Mouse (Mus musculus): ENCODE data around the gene Cdkl5. TPM values are rescaled to one million over a fixed set of nuclear protein-coding genes. Genes with fewer than 3 reads are reported as not detected.
"Not testable (repeated sequence)": the region's sequence is repeated elsewhere in the genome, so short reads cannot be mapped to it uniquely, and the experiment has no call there.

Cdkl5 gene
- total RNA-seq, 1 experiment from 2014 or later: not detected

GRCm38 (mm10) chrX:160930656-160931055 is 63.8 kb downstream of the Cdkl5 start:
- no peak for ATAC-seq (replicated peaks; ENCODE audit: insufficient number of reproducible peaks, low FRiP score, low TSS enrichment, poor library complexity, severe bottlenecking)

DNA sequence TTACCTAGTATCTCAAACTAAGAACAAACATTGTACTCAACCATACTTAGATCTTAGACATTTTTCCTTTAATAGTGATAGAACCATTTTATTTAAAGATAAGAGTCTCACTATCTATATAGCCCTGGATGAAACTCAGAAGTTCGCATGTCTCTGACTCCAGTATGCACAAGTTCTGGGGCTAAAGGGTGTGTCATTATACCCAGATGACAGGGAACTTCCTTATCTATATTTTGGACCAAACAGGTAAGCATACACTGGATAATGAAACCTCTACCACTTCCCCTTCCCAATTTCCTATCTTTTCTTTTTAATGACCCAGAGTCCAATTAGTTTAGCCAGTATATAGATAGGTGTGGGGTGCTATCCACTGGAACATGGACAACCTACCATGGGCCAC is 65.6 kb downstream of the Cdkl5 start:
- no peak for ATAC-seq (replicated peaks; ENCODE audit: insufficient number of reproducible peaks, low FRiP score, low TSS enrichment, poor library complexity, severe bottlenecking)

DNA sequence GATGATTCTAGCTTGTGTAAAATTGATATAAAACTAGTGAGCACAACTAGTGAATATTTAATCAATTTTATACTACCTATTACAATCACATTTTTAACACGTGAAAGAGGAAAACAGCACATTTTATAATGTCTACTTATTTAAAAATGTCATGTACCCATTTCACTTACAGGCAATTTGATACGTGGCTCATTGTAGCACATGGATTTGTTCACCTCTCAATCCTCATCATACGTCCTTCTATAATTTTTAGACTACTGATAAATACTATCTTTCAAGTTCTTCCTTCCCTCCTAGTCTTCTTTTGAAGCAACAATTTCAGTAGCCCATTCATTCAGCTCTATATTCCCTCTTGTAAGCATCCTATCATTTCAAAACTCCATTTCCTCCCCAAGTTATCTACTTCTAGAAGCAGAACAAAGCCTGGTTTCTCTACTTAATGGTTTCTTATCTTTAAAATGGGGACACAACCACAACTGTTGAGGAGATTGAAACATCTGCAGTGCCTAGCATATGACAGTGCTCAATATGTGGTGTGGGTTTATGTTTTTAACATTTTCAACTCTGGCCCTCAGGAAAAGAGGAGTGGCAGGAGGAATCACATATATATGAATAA is 75.4 kb downstream of the Cdkl5 start:
- ATAC-seq (replicated peaks; ENCODE audit: insufficient number of reproducible peaks, low FRiP score, low TSS enrichment, poor library complexity, severe bottlenecking): no peak

DNA sequence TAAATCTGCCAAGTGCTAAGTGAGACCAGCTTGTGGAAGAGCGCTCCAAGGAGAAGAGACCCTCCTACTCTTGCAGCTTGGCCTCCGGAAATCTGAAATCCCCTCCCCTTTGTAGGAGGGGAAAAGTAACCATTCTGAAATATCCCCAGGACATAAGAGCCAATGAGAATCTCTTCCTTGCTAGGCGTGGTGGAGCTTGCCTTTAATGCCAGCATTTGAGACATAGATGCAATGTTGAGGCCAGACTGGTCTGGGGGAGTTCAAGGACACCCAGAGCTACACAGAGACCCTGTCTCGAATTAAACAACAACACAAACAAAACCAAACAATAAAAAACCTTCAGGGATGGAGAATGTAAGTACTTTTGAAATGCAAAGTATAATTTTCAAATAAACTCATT is 87.6 kb downstream of the Cdkl5 start, which contains the start of gene Gja6:
Gja6 (minus strand) TSS at position 101 of the 400 bp plus-strand sequence.
- ATAC-seq (replicated peaks; ENCODE audit: insufficient number of reproducible peaks, low FRiP score, low TSS enrichment, poor library complexity, severe bottlenecking): no peak

DNA sequence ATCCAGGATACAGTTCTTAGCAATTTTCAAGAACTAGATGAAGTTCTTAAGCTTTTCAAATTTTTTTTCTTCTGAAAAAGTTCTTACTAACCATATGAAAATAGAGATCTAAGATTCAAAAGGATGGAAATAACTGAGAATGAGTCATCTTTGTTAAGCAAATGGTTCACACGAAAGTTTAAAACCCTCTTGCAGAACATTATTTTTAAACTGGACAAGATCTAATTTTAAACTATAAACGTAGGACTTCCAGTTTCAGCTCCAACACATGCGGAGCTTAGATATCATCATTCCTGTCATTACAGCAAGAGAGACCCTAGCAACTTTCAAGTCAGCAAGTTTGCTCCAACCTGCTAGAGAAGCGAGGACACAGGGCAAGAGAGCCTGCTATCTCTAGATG is 88.0 kb downstream of the Cdkl5 start:
- ATAC-seq (replicated peaks; ENCODE audit: insufficient number of reproducible peaks, low FRiP score, low TSS enrichment, poor library complexity, severe bottlenecking): no peak

- no peak for ATAC-seq (replicated peaks; ENCODE audit: insufficient number of reproducible peaks, low FRiP score, low TSS enrichment, poor library complexity, severe bottlenecking)
Measured at GRCm38 (mm10) chrX:160905913-160906312, 88.6 kb downstream of the Cdkl5 start.

DNA sequence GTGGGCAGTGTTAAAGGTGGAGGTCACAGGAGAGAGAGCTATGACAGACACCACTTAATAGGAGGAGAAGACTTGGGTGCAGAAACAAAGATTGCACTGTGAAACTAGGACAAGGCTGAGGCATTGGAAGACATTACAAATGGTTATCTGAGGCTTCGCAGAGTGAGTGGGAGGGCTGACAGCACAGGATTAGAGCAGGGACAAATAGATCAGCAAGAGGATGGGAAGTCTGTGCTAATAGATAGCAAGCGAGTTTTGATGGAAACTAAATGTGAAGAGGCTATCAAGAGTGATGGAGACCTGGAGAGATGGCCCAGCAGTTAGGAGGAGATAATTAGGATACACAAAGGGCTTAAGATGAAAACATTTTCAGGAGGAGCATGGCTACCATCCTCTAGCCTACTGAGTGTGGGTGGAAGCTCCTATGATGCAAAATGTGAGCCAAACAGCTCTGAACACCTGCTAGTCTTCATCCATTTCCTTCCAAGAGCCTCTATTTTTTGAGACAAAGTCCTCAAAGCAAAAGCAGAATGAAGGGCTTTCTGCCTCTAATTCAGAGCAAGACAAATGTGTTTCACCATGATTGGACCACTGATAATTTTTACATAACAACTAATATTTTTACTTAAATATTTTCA is 89.3 kb downstream of the Cdkl5 start:
- ATAC-seq (replicated peaks; ENCODE audit: insufficient number of reproducible peaks, low FRiP score, low TSS enrichment, poor library complexity, severe bottlenecking): no peak

GRCm38 (mm10) chrX:160901118-160901517 is 93.4 kb downstream of the Cdkl5 start:
- no peak for ATAC-seq (replicated peaks; ENCODE audit: insufficient number of reproducible peaks, low FRiP score, low TSS enrichment, poor library complexity, severe bottlenecking)

DNA sequence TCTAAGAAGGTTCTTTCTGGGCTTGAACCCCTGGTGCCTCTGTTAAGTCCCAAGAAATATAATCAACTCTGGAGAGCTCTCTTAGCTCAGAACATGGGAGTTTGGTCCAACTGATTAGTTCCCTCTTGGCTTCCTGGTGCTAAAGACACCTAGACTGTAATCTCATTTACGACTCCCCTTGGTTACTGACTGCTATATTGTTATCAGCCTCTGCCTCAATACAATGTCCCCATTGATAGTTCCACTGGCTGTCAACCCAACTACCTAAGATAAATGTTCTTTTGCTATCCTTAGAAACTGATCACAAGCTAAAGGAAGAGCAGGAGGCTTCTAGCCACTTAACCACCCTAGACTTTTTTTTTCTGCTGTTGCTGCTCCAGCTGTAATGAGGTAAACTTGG is 102.4 kb downstream of the Cdkl5 start:
- no peak for ATAC-seq (replicated peaks; ENCODE audit: insufficient number of reproducible peaks, low FRiP score, low TSS enrichment, poor library complexity, severe bottlenecking)

GRCm38 (mm10) chrX:160886301-160886700 is 108.2 kb downstream of the Cdkl5 start:
- ATAC-seq (replicated peaks; ENCODE audit: insufficient number of reproducible peaks, low FRiP score, low TSS enrichment, poor library complexity, severe bottlenecking): no peak

DNA sequence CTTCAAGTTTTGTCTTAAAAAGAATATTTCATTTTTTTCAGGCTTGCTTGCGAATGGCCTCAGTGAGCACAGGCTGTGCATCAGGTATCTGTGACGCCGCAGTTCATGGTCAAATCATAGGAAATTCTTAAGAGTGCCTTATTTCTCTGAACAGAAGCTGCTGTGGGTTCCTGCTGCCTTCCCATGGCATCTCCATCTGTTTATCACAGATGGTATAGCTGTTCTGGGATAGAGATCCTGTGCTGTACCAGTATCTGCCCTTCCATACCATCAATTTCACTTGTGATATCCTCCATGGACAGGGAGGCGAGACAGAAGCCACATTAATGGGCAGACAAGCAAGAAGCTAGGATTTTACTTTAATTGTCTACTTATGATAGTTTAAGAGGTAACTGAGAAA is 127.9 kb downstream of the Cdkl5 start:
- ATAC-seq (replicated peaks; ENCODE audit: insufficient number of reproducible peaks, low FRiP score, low TSS enrichment, poor library complexity, severe bottlenecking): no peak

DNA sequence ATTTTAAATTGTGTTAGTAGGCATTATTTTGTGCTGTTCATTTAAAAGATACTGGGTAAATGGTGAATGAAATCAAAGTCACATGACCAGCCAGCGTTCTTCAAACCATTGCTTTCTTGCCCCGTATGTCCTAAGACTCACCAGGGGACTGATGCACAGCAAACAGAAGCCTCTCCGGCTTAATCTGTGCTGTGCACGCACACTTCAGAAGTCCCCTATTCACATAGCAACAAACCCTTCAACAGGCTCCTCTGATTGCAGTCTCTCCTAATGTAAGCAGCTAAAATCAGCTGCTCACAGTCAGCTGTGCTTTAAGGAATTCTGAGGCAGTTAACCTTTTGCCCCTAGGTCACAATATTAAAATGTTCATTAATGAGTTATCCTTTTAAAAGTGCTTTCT is 129.5 kb downstream of the Cdkl5 start:
- ATAC-seq (replicated peaks; ENCODE audit: insufficient number of reproducible peaks, low FRiP score, low TSS enrichment, poor library complexity, severe bottlenecking): no peak

DNA sequence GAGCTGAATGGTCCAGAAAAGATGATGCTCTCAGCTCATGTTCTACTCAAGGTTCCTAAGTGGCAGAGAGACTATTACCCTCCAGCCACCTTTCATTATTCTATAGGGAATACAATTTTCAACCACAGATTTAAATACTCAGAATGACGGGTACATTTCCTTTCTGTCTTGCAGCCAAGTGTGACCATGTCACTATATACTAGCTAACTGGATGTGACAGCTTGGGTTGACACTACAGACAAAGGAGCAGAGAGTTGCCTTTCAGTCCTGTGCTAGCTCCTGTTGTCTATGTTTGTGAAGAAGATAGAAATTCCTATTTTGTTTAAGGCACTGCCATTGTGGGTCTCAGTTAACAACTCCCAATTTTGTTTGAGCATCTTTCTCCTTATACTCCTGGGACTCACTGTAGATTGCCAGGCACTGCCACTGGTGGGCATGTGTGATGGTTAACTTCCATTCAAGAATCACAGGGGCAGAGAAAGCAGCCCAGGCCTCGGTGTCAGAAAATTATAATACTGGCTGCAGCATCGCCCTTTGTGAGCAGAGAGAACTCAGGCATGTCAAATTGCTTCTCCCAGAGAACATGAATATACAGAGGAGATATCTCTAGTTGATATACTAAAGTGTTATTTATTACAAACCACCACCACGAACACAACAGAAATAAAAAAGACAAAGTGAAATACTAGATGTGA is 130.7 kb downstream of the Cdkl5 start:
- no peak for ATAC-seq (replicated peaks; ENCODE audit: insufficient number of reproducible peaks, low FRiP score, low TSS enrichment, poor library complexity, severe bottlenecking)

DNA sequence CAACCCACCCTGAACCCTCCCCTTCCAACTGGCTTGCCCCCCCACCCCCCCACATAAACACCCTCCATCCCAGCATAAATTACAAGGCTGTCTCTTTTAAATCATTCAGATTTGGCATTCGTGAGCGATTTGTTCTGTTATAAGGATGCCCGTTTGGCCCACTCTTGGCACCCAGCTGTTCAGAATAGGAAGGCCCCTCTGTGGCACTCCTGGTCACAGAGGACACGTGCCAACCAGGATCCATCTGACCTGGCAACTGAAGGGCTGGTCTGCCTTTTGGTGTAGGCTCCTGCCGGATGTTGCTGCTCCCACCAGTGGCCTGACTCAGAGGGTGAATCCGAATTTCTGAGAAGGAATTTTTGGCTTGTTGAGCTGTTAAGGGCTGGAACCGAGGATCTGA is 186.3 kb downstream of the Cdkl5 start:
- no peak for ATAC-seq (replicated peaks; ENCODE audit: insufficient number of reproducible peaks, low FRiP score, low TSS enrichment, poor library complexity, severe bottlenecking)

- ATAC-seq (replicated peaks; ENCODE audit: insufficient number of reproducible peaks, low FRiP score, low TSS enrichment, poor library complexity, severe bottlenecking): no peak
Measured at GRCm38 (mm10) chrX:160804409-160805150, 189.9 kb downstream of the Cdkl5 start.

DNA sequence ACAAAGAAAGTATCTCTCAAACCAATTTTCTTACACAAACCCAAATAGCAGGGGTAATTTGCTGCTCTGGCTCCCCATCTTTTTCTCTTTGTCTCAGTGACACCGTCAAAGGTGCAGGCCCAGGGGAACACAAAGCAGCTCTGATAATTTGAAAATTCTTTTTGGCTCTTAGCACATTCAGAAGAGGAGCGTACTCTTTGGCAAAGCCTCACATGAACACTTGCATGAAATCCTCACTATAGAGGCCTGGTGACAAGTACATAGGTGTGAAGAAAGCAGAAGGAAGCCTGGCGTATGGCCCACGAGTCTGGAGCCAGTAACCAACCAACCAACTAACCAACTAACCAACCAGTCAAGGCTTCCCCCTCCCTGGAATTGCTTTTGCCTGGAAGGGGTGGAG is 199.6 kb downstream of the Cdkl5 start:
- no peak for ATAC-seq (replicated peaks; ENCODE audit: insufficient number of reproducible peaks, low FRiP score, low TSS enrichment, poor library complexity, severe bottlenecking)

- no peak for ATAC-seq (replicated peaks; ENCODE audit: insufficient number of reproducible peaks, low FRiP score, low TSS enrichment, poor library complexity, severe bottlenecking)
Measured at GRCm38 (mm10) chrX:160782276-160782675, 212.2 kb downstream of the Cdkl5 start.

DNA sequence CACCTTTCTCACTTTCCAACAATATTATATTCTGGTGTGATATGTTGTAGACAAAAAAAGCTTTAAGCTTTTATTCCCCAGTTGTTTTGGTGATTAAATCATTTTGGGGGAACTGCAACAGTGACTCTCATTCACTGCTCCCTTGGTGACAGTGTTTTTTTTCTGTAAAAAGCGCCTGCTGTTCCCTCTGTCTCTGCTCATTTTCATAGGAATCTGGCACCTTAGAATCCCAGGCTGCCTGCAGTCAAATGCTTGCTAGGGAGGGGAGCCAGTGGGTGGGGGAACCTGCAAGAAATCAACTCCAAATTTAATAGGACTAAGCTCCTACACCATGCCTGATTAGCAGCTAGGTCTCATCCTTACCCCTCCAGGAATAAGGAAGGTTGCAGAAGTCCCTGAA is 221.5 kb downstream of the Cdkl5 start:
- ATAC-seq (replicated peaks; ENCODE audit: insufficient number of reproducible peaks, low FRiP score, low TSS enrichment, poor library complexity, severe bottlenecking): no peak

DNA sequence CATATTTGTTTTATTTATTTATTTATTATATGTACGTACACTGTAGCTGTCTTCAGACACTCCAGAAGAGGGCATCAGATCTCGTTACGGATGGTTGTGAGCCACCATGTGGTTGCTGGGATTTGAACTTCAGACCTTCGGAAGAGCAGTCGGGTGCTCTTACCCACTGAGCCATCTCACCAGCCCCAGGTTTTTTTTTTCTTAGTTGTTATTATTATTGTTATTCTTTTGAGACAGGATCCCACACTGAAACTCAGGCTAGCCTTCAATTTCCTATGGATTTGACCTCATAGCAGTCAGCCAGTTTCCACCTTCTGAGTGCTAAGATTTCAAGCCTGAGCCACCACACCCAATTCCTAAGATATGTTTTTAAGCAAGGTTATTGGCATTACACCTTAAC is 224.9 kb downstream of the Cdkl5 start:
- not testable (repeated sequence) for ATAC-seq (replicated peaks; ENCODE audit: insufficient number of reproducible peaks, low FRiP score, low TSS enrichment, poor library complexity, severe bottlenecking)

All from monocyte, adult 5-6 weeks (primary cell).